Mouse (Mus musculus) heart, embryonic 11.5 days (tissue): Measurements from ENCODE around the gene Dclk1. TPM values are rescaled to one million over a fixed set of nuclear protein-coding genes. Genes with fewer than 3 reads are reported as not detected.
A peak's percentile ranks its signal among the peaks of the same experiment; 100 is the strongest.

ENCODE experiments used
- ATAC-seq: fragments of 200-750 bp; cut with Nextera tagmentation; replicated peaks from 2 replicates; pipeline ENCODE4 v1.8.0; 2017; ENCODE audit warnings: moderate library complexity; ENCODE audit not compliant: insufficient number of reproducible peaks, low FRiP score, low TSS enrichment
- H3K27ac ChIP-seq: fragments of 300-500 bp; sonication (generic); 2 replicates; pipeline ENCODE4 v1.5.1; 2014; ENCODE audit warnings: mild to moderate bottlenecking, low read depth, low read length
- H3K27me3 ChIP-seq: fragments of 300-500 bp; sonication (generic); 2 replicates; pipeline ENCODE4 v1.6.1; 2014; ENCODE audit warnings: mild to moderate bottlenecking, low read length, mixed read lengths; ENCODE audit not compliant: control insufficient read depth, insufficient read depth
- H3K36me3 ChIP-seq: fragments of 300-500 bp; sonication (generic); 2 replicates; pipeline ENCODE4 v1.6.1; 2014; ENCODE audit warnings: mild to moderate bottlenecking, low read length, moderate library complexity, mixed read lengths; ENCODE audit not compliant: control insufficient read depth, insufficient read depth
- H3K4me1 ChIP-seq: fragments of 300-500 bp; sonication (generic); 2 replicates; pipeline ENCODE4 v1.6.1; 2014; ENCODE audit warnings: low read length; ENCODE audit not compliant: control insufficient read depth, insufficient read depth
- H3K4me2 ChIP-seq: fragments of 300-500 bp; sonication (generic); 2 replicates; pipeline ENCODE4 v1.6.1; 2014; ENCODE audit warnings: mild to moderate bottlenecking, moderate library complexity
- H3K4me3 ChIP-seq: fragments of 300-500 bp; sonication (generic); 2 replicates; pipeline ENCODE4 v1.5.1; 2014; ENCODE audit warnings: low read depth, low read length
- H3K9ac ChIP-seq: fragments of 300-500 bp; sonication (generic); 2 replicates; pipeline ENCODE4 v1.6.1; 2014; ENCODE audit warnings: mild to moderate bottlenecking, low read depth, low read length, moderate library complexity
- H3K9me3 ChIP-seq: fragments of 300-500 bp; sonication (generic); replicated peaks from 2 replicates; pipeline ENCODE4 v1.6.1; 2016; ENCODE audit warnings: low read length; ENCODE audit not compliant: control insufficient read depth
- WGBS: fragments of 180-500 bp; shearing (Covaris S2); extraction: QIAGEN DNeasy Blood & Tissue Kit; methylation state at CpG from one replicate; pipeline ENCODE4 v1.1.7; 2014; ENCODE audit not compliant: insufficient replicate concordance; 5-methylcytosine and 5-hydroxymethylcytosine counted together
- polyA plus RNA-seq: library from polyadenylated mRNA; unstranded; fragments of >200 nt; fragmentation: Nextera tagmentation; extraction: Ambion mirVana; gene quantifications from 2 replicates; pipeline ENCODE4 v1.2.1, GENCODE M21; 2014

The Dclk1 gene
- polyA plus RNA-seq, 1 experiment from 2014 or later, result 4.7 TPM

- ATAC-seq, result no peak
- Histone ChIP-seq H3K36me3 (no peaks in the 10 kb centered on the region), H3K9me3 (no peaks in the 10 kb centered on the region), H3K4me1 (peaks cover 2% of the 10 kb centered on the region; the same call in 1 of the 2 replicates), H3K9ac (peak overlapping the region; percentile 66; the same call in 1 of the 2 replicates), H3K27ac (no peak overlapping the region), H3K27me3 (peaks cover 13% of the 10 kb centered on the region), H3K4me2 (peak overlapping the region; percentile 98), H3K4me3 (peak overlapping the region; percentile 54)
- WGBS, result 10% methylated on average over 8 of the region's 8 CpGs
Measured at GRCm38 (mm10) chr3:55243056-55243471, 900 bp downstream of the Dclk1 start.

- H3K4me3 ChIP-seq, result no peak overlapping the region
- no peaks in the 10 kb centered on the region for H3K36me3 ChIP-seq
- H3K27me3 ChIP-seq, result peaks cover 13% of the 10 kb centered on the region
- no peak overlapping the region for H3K4me2 ChIP-seq
- H3K27ac ChIP-seq, result no peak overlapping the region
- no peaks in the 10 kb centered on the region for H3K9me3 ChIP-seq
- no peak for ATAC-seq
- no peak overlapping the region for H3K9ac ChIP-seq
- WGBS, result 80% methylated on average over 6 of the region's 6 CpGs
- H3K4me1 ChIP-seq, result peaks cover 2% of the 10 kb centered on the region; the same call in 1 of the 2 replicates
Measured at GRCm38 (mm10) chr3:55244087-55244486, 1.9 kb downstream of the Dclk1 start.

DNA sequence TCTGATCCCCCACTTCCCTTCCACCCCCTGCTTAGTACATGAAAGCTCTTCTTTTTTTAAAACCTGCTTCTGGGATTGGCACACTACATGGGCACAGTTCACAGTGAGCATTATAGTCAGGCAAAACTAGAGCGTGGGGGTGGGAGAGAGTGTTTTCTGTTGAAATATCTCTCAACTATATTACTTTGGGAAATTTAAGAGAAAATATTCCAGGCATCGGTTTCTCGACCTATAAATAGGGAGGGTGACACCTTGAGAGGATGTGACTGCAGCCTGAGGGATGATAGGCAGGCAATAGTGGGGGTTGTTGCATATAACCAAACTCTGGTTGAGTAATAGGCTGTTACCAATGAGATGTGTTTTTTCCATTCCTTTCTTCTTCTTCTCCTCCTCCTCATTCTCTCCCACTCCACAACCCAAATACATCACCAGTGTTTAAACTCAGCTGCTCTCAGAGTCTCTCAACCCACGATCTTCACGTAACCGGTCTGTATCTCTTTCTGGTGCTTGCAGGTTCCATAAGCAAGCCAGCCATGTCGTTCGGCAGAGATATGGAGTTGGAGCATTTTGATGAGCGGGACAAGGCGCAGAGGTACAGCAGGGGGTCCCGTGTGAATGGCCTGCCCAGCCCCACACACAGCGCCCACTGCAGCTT, 4.6 kb downstream of the Dclk1 start:
- Histone ChIP-seq H3K4me1 (peaks cover 2% of the 10 kb centered on the region; the same call in 1 of the 2 replicates), H3K36me3 (no peaks in the 10 kb centered on the region), H3K9ac (no peak overlapping the region), H3K27me3 (peaks cover 10% of the 10 kb centered on the region), H3K4me3 (no peak overlapping the region), H3K9me3 (no peaks in the 10 kb centered on the region), H3K4me2 (no peak overlapping the region), H3K27ac (no peak overlapping the region)
- WGBS, result 83% methylated on average over 12 of the region's 12 CpGs
- ATAC-seq, result no peak

GRCm38 (mm10) chr3:55248048-55248447, 5.9 kb downstream of the Dclk1 start:
- Histone ChIP-seq H3K9me3 (no peaks in the 10 kb centered on the region), H3K36me3 (no peaks in the 10 kb centered on the region), H3K27ac (no peak overlapping the region), H3K9ac (no peak overlapping the region), H3K4me3 (no peak overlapping the region), H3K27me3 (peaks cover 4% of the 10 kb centered on the region; the same call in 1 of the 2 replicates), H3K4me1 (no peaks in the 10 kb centered on the region), H3K4me2 (no peak overlapping the region)
- 79% methylated on average over 3 of the region's 3 CpGs for WGBS
- no peak for ATAC-seq

DNA sequence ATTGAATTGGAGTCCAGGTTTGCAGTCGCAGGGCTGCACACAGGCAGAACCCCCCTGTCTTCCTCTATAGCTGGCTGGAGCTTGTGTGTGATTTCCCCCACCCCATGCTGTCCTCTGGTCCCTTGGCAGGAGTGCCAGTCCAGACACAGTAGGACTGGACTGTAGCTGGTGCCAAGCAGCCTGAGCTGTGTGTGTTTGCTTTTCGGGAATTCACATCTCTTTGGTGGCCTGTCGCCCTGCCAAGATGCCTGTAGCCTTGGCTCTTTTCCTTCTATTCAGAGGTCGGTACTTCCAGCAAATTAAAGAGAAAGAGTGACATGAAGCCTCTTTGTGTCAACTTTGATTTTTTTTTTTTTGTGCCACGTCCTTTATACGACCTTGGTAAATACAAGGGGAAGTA, 6.3 kb downstream of the Dclk1 start:
- Histone ChIP-seq H3K36me3 (no peaks in the 10 kb centered on the region), H3K4me1 (no peaks in the 10 kb centered on the region), H3K9me3 (no peaks in the 10 kb centered on the region), H3K4me3 (no peak overlapping the region), H3K4me2 (no peak overlapping the region), H3K27me3 (peaks cover 4% of the 10 kb centered on the region; the same call in 1 of the 2 replicates), H3K9ac (no peak overlapping the region), H3K27ac (no peak overlapping the region)
- WGBS, result 72% methylated on average over 6 of the region's 6 CpGs
- ATAC-seq, result no peak

DNA sequence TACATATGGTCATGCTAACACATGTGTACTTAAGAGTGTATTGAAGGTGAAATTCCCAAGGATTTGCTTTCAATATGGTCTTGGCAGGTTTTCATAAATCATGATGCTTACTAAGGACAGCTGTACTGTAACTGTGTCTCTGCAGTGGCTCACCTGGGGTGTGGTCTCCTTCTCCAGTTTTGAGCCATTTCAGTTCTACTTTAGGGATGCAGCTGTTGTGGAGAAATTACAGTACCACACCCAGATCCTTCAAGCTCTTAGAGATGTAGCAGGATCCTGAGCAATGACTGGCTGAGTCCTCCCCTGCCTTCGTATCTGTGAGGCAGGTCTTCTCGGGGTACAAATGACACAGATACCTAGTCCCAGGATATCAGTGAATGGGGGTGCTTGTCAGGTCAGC, 8.5 kb downstream of the Dclk1 start:
- H3K4me2 ChIP-seq, result no peak overlapping the region
- H3K9ac ChIP-seq, result no peak overlapping the region
- H3K4me3 ChIP-seq, result no peak overlapping the region
- WGBS, result 79% methylated on average over 2 of the region's 2 CpGs
- no peaks in the 10 kb centered on the region for H3K4me1 ChIP-seq
- H3K9me3 ChIP-seq, result no peaks in the 10 kb centered on the region
- H3K27me3 ChIP-seq, result no peaks in the 10 kb centered on the region
- H3K36me3 ChIP-seq, result no peaks in the 10 kb centered on the region
- ATAC-seq, result no peak
- no peak overlapping the region for H3K27ac ChIP-seq

DNA sequence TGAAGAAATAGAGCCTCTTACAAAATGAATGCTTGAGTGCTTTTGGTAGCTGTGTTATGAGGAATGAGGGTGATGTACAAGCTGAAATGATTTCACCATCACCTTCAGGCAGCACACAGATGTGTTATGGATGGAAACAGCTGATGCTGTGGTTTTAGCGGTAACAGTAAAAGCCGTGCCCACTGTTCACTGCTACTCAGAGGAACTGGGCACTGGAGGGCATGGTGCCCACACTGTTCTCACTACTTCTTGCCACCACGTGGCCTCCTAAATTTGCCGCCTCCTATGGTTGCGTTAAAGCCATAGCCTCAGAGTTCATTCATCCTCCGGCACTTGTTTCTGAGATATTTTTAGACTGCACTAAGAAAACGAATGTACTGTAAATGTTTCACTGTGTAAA, 18.0 kb downstream of the Dclk1 start:
- no peaks in the 10 kb centered on the region; the same call in 1 of the 2 replicates for H3K4me1 ChIP-seq
- no peak for ATAC-seq
- H3K9me3 ChIP-seq, result no peaks in the 10 kb centered on the region
- no peak overlapping the region for H3K4me2 ChIP-seq
- H3K9ac ChIP-seq, result no peak overlapping the region
- WGBS, result 71% methylated on average over 7 of the region's 7 CpGs
- H3K4me3 ChIP-seq, result no peak overlapping the region
- no peak overlapping the region for H3K27ac ChIP-seq
- no peaks in the 10 kb centered on the region for H3K27me3 ChIP-seq
- no peaks in the 10 kb centered on the region for H3K36me3 ChIP-seq

DNA sequence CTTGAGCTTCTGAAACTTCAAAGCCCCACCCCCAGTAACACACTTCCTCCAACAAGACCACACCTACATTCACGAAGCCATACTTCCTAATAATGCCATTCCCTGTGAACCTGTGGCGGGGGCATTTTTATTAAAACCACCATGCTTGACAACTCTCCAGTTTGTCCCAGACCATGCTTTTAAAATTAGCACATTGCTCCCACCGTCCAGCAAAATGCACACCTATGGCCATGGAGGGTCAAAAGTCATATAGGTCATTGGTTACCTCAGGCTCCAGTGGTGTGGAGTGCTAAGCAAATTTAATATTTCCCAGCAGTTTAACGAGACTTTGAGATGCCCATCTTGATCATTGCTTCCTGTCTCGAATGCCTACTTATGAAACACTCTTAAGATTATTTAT, 23.9 kb downstream of the Dclk1 start:
- Histone ChIP-seq H3K27me3 (no peaks in the 10 kb centered on the region), H3K9me3 (no peaks in the 10 kb centered on the region), H3K9ac (no peak overlapping the region), H3K27ac (no peak overlapping the region), H3K4me1 (no peaks in the 10 kb centered on the region), H3K4me3 (no peak overlapping the region), H3K36me3 (no peaks in the 10 kb centered on the region), H3K4me2 (no peak overlapping the region)
- 79% methylated on average over 5 of the region's 5 CpGs for WGBS
- no peak for ATAC-seq

DNA sequence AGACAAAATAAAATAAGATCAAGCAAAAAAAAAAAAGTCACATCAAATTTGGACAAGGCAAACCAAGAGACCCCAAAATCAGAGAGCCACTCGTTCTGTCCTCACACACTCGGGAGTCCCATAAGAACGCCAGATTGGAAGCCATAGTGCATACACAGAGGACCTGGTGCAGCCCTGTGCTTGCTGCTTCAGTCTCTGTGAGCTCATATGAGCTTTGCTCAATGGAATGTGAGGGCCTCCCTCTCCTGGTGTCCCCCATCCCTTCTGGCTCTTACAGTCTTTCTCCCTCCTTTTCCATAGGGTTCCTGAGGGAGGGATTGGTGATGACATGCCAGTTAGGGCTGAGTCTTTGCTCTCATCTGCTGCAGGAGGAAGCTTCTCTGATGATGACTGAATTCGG, 27.6 kb downstream of the Dclk1 start:
- Histone ChIP-seq H3K4me1 (0 out of 2 replicates have a peak, but pooled peaks cover 4% of the 10 kb centered on the region), H3K27me3 (no peaks in the 10 kb centered on the region), H3K9me3 (no peaks in the 10 kb centered on the region), H3K27ac (no peak overlapping the region), H3K4me2 (no peak overlapping the region), H3K36me3 (no peaks in the 10 kb centered on the region), H3K9ac (no peak overlapping the region), H3K4me3 (no peak overlapping the region)
- ATAC-seq, result no peak; the same call in 1 of the 2 replicates
- WGBS, result 67% methylated on average over 4 of the region's 4 CpGs
